Mouse (Mus musculus) limb, embryonic 13.5 days (tissue): Measurements from ENCODE around the gene Hrasls5. TPM values are rescaled to one million over a fixed set of nuclear protein-coding genes. Genes with fewer than 3 reads are reported as not detected.

Source experiments
- polyA plus RNA-seq: library from polyadenylated mRNA; unstranded; fragments of >200 nt; fragmentation: Nextera tagmentation; extraction: Ambion mirVana; gene quantifications from 2 replicates; pipeline ENCODE4 v1.2.1, GENCODE M21; 2015

The Hrasls5 gene
- polyA plus RNA-seq, 1 experiment from 2014 or later = 0.18 TPM

Other genes starting within 250 kb of the Hrasls5 start
- 35.3 and 43.2 TPM in 2 replicates for gene Spindoc, start 229.5 kb upstream of the Hrasls5 start, polyA plus RNA-seq
- 10.0 and 10.5 TPM in 2 replicates for gene 2700081O15Rik, start 194.9 kb upstream of the Hrasls5 start, polyA plus RNA-seq
- gene Rtn3, start 129.3 kb upstream of the Hrasls5 start, polyA plus RNA-seq = 102 and 106 TPM in 2 replicates
- gene Atl3, start 118.5 kb upstream of the Hrasls5 start, polyA plus RNA-seq = 13.7 and 15.6 TPM in 2 replicates
- gene Pla2g16, start 55.1 kb upstream of the Hrasls5 start, polyA plus RNA-seq = 8.5 and 8.8 TPM in 2 replicates
- gene Lgals12, start 5.3 kb upstream of the Hrasls5 start, polyA plus RNA-seq = 0.36 TPM in 2 replicates
- not detected in 2 replicates for gene Slc22a19, start 98.8 kb downstream of the Hrasls5 start, polyA plus RNA-seq
- gene Slc22a26, start 190.1 kb downstream of the Hrasls5 start, polyA plus RNA-seq = not detected in 2 replicates